Mouse (Mus musculus) B cell, adult 67 days (primary cell): ENCODE measurements around the gene Ces1e. TPM values are rescaled to one million over a fixed set of nuclear protein-coding genes. Genes with fewer than 3 reads are reported as not detected.

Experiments used
- total RNA-seq, 2 experiments: library from RNA; stranded (reverse); gene quantifications; 4 replicates each; pipeline ENCODE4 v1.2.4; 2023

The Ces1e gene
- not detected for total RNA-seq

GRCm38 (mm10) chr8:93229446-93229845 is at the start of gene Ces1e:
TSS of gene Ces1e (minus strand) at chr8:93229619.

GRCm38 (mm10) chr8:93197685-93198525 is 31.5 kb downstream of the Ces1e start, which contains the start of gene Ces1d:
TSS of gene Ces1d (minus strand) at chr8:93197838.

Other genes starting within 250 kb of the Ces1e start
- gene Ces1a, start 181.4 kb downstream of the Ces1e start, total RNA-seq = not detected
- not detected for gene Ces1b, start 149.6 kb downstream of the Ces1e start, total RNA-seq
- not detected for gene Ces1c, start 98.3 kb downstream of the Ces1e start, total RNA-seq
- gene Ces1d, start 31.8 kb downstream of the Ces1e start, total RNA-seq = not detected
- gene Ces1f, start 50.1 kb upstream of the Ces1e start, total RNA-seq = not detected
- not detected for gene Ces1g, start 107.7 kb upstream of the Ces1e start, total RNA-seq
- not detected for gene Ces1h, start 150.1 kb upstream of the Ces1e start, total RNA-seq